Mouse (Mus musculus): ENCODE measurements at regions not wholly inside any gene's neighbourhood (a gene's known extent, or its start where the extent isn't known, plus 50 kb on each side); places are given as distances from the start of the nearest gene placed in this dataset.

- DNase-seq (ENCODE audit: low spot score in 2 of 2): no peak
These were observed 82.4 kb upstream of the Unc93a2 start for GRCm38 (mm10) chr17:7467638-7468037.

GRCm38 (mm10) chr17:7464901-7465300 is 79.6 kb upstream of the Unc93a2 start:
- DNase-seq (ENCODE audit: low spot score in 2 of 2): no peak

- no peak for DNase-seq (ENCODE audit: low spot score in 2 of 2)
These were observed 75.9 kb upstream of the Unc93a2 start for GRCm38 (mm10) chr17:7461164-7461563.

- no peak for DNase-seq (ENCODE audit: low spot score in 2 of 2)
These were observed 71.7 kb upstream of the Unc93a2 start for GRCm38 (mm10) chr17:7456939-7457338.

GRCm38 (mm10) chr17:7443822-7444221 is 58.6 kb upstream of the Unc93a2 start:
- peak; percentile 28 to 80 for DNase-seq (ENCODE audit: low spot score in 2 of 2)

GRCm38 (mm10) chr17:7435075-7435474 is 49.8 kb upstream of the Unc93a2 start:
- no peak for DNase-seq (ENCODE audit: low spot score in 2 of 2)

All from layer of hippocampus, adult 18-20 months (tissue).